Mouse (Mus musculus): ENCODE data around the gene Igsf3. TPM values are rescaled to one million over a fixed set of nuclear protein-coding genes. Genes with fewer than 3 reads are reported as not detected.

Igsf3 gene
- total RNA-seq (2015) (0.11 TPM in 1 of 2 replicates, not detected in the other), total RNA-seq (2017) (0.40 and 0.57 TPM in 2 replicates)

- ATAC-seq (ENCODE audit: poor library complexity, severe bottlenecking), result peak; percentile 78
Measured at GRCm38 (mm10) chr3:101376538-101377247, at the start of gene Igsf3. Igsf3 (plus strand) TSS chr3:101377083.

- ATAC-seq (ENCODE audit: poor library complexity, severe bottlenecking), result no peak
Measured at GRCm38 (mm10) chr3:101327248-101327647, 49.6 kb upstream of the Igsf3 start.

- ATAC-seq (ENCODE audit: poor library complexity, severe bottlenecking), result no peak
Measured at GRCm38 (mm10) chr3:101328617-101329016, 48.3 kb upstream of the Igsf3 start.

DNA sequence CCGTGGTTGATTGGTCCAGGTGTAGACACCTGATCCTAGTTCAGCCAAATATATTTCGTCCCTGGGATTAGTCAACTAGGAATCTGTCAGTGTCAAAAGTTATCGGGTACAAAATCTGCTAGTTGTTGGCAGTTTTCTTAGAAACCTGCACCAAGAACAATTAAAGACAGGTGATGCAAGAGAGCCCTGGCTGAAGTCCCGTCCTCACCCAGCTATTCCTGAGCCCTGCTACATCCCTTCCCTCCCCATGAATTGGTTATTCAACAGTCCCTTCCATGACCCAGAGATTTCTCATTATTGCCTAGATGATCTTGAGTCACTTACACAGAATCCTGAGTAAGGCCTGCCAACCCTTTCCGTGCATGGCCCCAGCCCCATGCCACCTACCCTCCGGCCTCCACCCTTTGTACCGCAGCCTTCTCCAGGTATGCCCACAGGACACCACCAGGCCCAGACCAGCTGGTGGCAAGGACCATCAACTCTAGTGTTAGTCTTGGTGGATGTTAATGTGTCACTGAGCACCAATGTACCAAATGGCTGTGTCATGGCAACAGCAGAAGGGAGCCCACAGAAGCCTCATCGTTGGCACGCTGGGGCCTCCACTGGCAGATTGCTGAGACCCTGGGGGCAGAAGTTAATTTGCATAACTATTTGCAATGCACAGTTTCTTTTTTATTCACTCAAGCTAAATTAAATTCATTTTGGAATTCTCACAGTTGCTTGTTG is 33.5 kb upstream of the Igsf3 start:
- ATAC-seq (ENCODE audit: poor library complexity, severe bottlenecking), result no peak

- no peak for ATAC-seq (ENCODE audit: poor library complexity, severe bottlenecking)
Measured at GRCm38 (mm10) chr3:101344246-101344645, 32.6 kb upstream of the Igsf3 start.

DNA sequence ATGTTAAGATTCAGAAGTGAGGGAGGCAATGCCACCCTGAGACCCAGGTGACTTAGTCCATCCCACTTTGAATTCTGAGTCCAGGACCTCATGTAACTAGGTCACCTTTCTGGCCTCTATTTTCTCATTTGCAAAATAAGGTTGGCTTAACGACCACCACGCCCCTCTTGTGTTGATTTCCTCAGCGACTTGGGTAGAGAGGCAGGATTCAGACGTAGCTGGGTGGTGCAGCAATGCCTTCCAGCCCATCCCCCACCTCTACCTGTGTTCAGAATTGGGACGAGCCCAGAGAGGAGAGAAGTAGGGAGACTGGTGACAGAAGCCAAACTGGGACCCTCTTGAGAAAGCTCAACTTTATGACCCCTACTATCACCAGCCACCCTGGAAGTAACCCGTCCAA is 31.6 kb upstream of the Igsf3 start:
- no peak for ATAC-seq (ENCODE audit: poor library complexity, severe bottlenecking)

DNA sequence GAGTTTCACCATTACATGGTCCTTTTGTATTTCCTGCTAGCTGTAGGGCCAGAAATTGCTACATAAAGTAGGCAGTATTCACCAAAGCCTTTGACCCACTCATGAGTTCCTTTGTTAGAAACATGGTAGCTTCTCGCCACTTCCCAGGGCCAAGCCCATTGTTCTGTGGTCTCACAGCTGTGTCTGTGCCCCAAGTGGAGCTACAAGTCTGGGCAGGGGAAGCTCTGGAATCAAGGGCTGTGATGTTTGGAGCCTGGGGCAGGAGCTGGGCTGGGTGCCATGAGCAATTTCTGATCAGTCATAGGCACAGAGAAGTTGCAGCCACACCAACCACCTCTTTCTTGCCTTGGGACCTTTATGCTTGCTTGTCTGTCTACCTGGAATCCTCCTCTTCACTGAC is 30.1 kb upstream of the Igsf3 start:
- no peak for ATAC-seq (ENCODE audit: poor library complexity, severe bottlenecking)

GRCm38 (mm10) chr3:101348501-101349161 is 28.3 kb upstream of the Igsf3 start:
- no peak for ATAC-seq (ENCODE audit: poor library complexity, severe bottlenecking)

DNA sequence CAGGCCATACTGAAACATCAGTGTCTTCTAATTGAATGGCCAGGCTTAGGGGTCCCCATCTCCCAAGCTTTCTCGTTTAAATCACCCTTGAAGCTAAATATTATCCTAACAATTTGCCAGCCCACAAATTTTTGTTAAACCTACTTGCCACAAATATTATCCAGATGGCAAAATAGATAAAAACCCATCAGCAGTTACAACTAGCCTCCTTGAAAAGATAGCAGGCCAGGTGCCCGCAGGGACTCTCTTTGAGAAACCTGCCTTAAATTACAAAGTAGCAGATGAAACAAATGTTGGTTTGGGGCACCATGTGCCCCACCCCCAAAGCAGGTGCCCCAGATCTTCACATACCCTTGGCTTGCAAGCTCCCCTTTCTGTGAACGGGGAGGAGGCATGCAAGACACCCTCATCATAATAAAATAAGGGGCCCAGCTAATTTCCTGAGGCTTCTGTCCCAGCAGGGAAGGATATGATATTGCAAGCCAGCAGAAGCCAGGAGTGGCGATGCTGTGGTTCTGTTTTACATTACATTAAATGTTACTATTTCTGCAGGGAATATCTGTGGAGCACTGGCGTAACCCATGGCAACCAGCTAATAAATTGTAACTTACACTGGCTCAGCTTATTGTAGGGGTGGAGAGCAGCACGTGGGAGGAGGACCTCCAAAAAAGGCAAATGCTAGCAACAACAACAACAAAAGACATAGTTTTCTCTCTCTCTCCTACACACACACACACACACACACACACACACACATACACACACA is 27.2 kb upstream of the Igsf3 start:
- no peak for ATAC-seq (ENCODE audit: poor library complexity, severe bottlenecking)

GRCm38 (mm10) chr3:101350406-101350805 is 26.5 kb upstream of the Igsf3 start:
- no peak for ATAC-seq (ENCODE audit: poor library complexity, severe bottlenecking)

DNA sequence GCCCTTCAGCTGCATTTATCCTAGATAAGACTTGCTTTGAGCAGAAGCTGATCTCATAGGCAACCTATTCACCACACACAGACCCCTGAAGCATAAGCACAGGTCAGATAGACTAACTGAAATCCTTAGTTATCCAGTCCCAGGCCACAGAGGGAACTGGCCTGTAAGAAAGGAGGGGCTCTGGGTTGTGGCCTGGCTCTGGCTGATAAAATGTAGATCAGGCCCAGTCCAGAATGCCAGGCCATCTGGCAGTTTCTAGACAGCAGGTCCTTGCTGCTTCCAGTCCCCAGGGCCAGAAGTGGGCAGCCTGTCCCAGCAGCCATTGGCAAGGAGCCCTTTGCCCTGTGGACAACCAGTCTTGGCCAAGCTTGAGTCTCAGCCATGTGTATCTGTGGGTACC is 22.4 kb upstream of the Igsf3 start:
- ATAC-seq (ENCODE audit: poor library complexity, severe bottlenecking), result peak; percentile 47

- ATAC-seq (ENCODE audit: poor library complexity, severe bottlenecking), result no peak
Measured at GRCm38 (mm10) chr3:101355702-101356101, 21.2 kb upstream of the Igsf3 start.

GRCm38 (mm10) chr3:101356583-101357553 is 20.0 kb upstream of the Igsf3 start:
- ATAC-seq (ENCODE audit: poor library complexity, severe bottlenecking), result no peak

DNA sequence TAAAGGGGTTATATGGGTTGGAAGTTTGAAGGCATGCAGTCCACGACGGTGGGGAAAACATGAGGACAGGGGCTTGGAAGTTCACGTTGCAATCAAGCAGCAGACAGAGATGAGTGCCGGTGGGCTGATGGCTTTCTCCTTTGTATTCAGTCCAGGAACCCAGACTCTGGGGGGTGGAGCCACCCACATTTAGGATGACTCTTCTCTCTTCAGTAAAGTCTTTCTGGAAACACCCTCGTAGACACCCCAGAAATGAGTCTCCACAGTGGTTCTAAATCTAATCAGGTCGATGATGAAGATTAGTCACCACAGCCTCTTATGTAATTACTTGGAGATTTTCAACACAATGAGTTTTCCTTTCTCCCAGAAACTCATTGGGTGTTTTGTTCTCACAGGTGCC is 16.1 kb upstream of the Igsf3 start:
- no peak for ATAC-seq (ENCODE audit: poor library complexity, severe bottlenecking)

- no peak for ATAC-seq (ENCODE audit: poor library complexity, severe bottlenecking)
Measured at GRCm38 (mm10) chr3:101362391-101362790, 14.5 kb upstream of the Igsf3 start.

- ATAC-seq (ENCODE audit: poor library complexity, severe bottlenecking), result no peak
Measured at GRCm38 (mm10) chr3:101363574-101363973, 13.3 kb upstream of the Igsf3 start.

- no peak for ATAC-seq (ENCODE audit: poor library complexity, severe bottlenecking)
Measured at GRCm38 (mm10) chr3:101365081-101365612, 11.7 kb upstream of the Igsf3 start.

DNA sequence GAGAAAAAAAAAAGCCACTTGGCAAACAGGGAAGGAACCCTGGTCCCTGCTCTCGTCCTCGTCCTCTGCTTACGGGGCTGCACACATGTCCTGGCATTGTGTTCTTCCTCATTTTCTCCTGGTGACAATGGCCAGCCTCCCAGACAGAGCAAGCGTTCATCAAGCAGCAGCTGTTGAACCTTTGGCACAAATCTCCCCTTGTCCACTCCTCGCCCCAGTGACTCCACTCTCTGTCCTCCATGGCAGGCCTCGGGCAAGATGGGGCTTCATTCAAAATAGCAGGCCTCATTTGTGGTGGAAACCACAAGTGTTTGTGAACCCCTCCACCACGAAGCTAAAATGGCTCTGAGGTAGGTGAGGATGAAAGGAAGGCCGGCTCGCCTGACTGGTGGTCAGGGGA is 11.0 kb upstream of the Igsf3 start:
- no peak for ATAC-seq (ENCODE audit: poor library complexity, severe bottlenecking)

DNA sequence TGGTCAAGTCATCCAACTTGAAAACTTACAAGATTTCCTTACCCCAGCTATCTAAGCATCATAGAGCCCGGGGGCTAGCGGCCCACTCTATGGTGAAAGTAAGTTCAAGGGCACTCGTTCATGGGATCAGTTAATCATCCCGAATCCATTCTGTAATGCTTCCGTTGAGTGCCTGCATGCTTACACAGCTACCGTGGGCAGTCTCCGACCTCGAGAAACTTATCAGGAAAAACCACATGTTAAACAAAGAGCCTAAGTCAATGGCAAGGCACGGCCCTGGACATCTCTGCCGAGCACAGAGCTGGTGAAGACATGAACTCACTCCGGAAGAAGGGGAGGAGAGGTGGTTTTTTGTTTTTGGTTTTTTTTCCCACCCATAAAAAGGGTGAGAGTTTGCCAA is 9.5 kb upstream of the Igsf3 start:
- ATAC-seq (ENCODE audit: poor library complexity, severe bottlenecking), result peak; percentile 47
